Mouse (Mus musculus) lung, embryonic 16.5 days (tissue): ENCODE data around the gene Ppm1e. TPM values are rescaled to one million over a fixed set of nuclear protein-coding genes. Genes with fewer than 3 reads are reported as not detected.

ENCODE experiments used
- ATAC-seq: fragments of 200-750 bp; cut with Nextera tagmentation; 2 replicates; pipeline ENCODE4 v1.8.0; 2017; ENCODE audit warnings: low read depth, mild to moderate bottlenecking, moderate library complexity
- H3K27ac ChIP-seq: fragments of 300-500 bp; sonication (generic); 2 replicates; pipeline ENCODE4 v1.5.1; 2014; ENCODE audit warnings: mild to moderate bottlenecking, control low read depth, low read length
- H3K27me3 ChIP-seq: fragments of 300-500 bp; sonication (generic); 2 replicates; pipeline ENCODE4 v1.6.1; 2014; ENCODE audit warnings: low read depth, low read length, mixed read lengths; ENCODE audit not compliant: control insufficient read depth, insufficient read depth
- H3K36me3 ChIP-seq: fragments of 300-500 bp; sonication (generic); 2 replicates; pipeline ENCODE4 v1.6.1; 2014; ENCODE audit warnings: low read length; ENCODE audit not compliant: control insufficient read depth, insufficient read depth
- H3K4me1 ChIP-seq: fragments of 300-500 bp; sonication (generic); replicated peaks from 2 replicates; pipeline ENCODE4 v1.6.1; 2014; ENCODE audit warnings: low read length, mixed read lengths; ENCODE audit not compliant: control insufficient read depth, insufficient read depth
- H3K4me2 ChIP-seq: fragments of 300-500 bp; sonication (generic); 2 replicates; pipeline ENCODE4 v1.6.1; 2014; ENCODE audit warnings: low read depth, low read length, control low read depth
- H3K4me3 ChIP-seq: fragments of 300-500 bp; sonication (generic); 2 replicates; pipeline ENCODE4 v1.5.1; 2014; ENCODE audit warnings: mild to moderate bottlenecking, low read length, control low read depth
- H3K9ac ChIP-seq: fragments of 300-500 bp; sonication (generic); 2 replicates; pipeline ENCODE4 v1.6.1; 2014; ENCODE audit warnings: low read length, control low read depth
- H3K9me3 ChIP-seq: fragments of 300-500 bp; sonication (generic); 2 replicates; pipeline ENCODE4 v1.6.1; 2016; ENCODE audit warnings: low read length; ENCODE audit not compliant: control insufficient read depth
- WGBS: fragments of 180-500 bp; shearing (Covaris S2); extraction: QIAGEN DNeasy Blood & Tissue Kit; methylation state at CpG from one replicate; pipeline ENCODE4 v1.1.7; 2014; 5-methylcytosine and 5-hydroxymethylcytosine counted together
- polyA plus RNA-seq: library from polyadenylated mRNA; unstranded; fragments of >200 nt; fragmentation: Nextera tagmentation; extraction: Ambion mirVana; gene quantifications from 2 replicates; pipeline ENCODE4 v1.2.1, GENCODE M21; 2015

Gene Ppm1e
- polyA plus RNA-seq, 1 experiment from 2014 or later: 2.0 TPM

DNA sequence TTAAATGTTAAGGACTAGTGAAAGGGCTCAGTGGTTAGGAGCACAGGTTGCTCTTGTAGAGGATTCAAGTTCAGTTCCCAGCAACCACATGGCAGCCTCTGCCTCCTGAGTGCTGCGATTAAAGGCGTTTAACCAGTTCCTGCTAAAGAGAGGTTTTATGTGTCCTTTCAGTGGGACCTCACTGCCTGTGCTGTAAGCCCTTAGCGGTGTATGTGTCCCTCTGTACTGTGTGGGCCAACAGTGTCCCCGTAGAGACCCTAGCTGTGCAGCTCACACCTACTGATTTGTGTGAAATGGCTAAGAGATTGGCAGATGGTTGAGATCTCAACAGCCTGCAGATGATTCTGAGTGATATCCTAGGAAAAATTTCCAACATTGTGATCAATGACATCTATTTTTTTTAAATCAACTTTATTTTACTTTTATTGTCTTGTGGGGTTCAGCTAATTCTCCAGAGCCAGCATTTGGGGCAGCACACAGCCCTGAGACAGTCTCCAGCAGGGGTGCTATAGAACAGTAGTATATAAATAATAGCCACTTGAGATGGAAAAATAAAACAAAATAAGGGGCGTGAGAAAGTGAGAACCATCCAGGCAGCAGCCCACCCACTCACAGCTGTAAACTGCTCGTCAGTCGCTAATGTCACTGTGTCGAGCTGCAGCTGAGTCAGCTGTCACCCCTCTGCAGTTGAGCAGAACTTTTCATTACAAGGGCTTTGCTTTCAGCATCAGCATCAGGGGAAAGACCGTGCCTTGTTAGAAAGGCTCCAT lies 111.9 kb downstream of the Ppm1e start:
- Histone ChIP-seq H3K9me3 (no peaks in the 10 kb centered on the region), H3K4me3 (no peak overlapping the region), H3K36me3 (no peaks in the 10 kb centered on the region), H3K27me3 (no peaks in the 10 kb centered on the region), H3K27ac (no peak overlapping the region), H3K9ac (no peak overlapping the region), H3K4me2 (no peak overlapping the region), H3K4me1 (peaks cover 3% of the 10 kb centered on the region; the same call in 1 of the 2 replicates)
- WGBS: 47% methylated on average over 9 of the region's 9 CpGs
- peak; percentile 43; the same call in 1 of the 2 replicates for ATAC-seq

DNA sequence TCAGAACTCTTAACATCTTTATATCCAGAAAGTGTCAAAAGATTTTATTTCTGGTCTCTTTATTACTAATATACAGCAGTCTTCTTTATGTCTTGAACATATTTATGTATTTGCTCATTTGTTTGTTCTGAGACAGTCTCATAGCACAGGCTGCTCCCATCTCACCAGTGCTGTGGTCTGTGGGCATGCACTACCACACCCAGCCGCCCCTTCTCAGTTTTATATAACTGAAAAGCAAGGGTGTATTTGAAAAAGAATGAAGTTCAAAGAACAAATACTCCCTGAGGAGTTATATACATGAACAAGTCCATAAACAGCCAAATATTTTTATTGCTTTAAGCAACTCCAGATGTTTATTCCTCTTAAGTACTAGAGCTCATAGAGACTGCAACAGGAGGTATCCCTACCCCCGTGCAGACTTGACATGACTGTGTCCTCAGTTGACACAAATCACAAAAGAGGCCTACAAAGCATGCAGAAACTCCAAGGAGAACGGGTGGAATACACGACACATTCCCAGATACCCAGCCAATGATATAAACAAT lies 112.6 kb downstream of the Ppm1e start:
- Histone ChIP-seq H3K4me1 (peaks cover 3% of the 10 kb centered on the region; the same call in 1 of the 2 replicates), H3K27ac (no peak overlapping the region), H3K9ac (no peak overlapping the region), H3K4me2 (no peak overlapping the region), H3K9me3 (no peaks in the 10 kb centered on the region), H3K4me3 (no peak overlapping the region), H3K27me3 (no peaks in the 10 kb centered on the region), H3K36me3 (no peaks in the 10 kb centered on the region)
- ATAC-seq: no peak
- 52% methylated on average over 4 of the region's 4 CpGs for WGBS

DNA sequence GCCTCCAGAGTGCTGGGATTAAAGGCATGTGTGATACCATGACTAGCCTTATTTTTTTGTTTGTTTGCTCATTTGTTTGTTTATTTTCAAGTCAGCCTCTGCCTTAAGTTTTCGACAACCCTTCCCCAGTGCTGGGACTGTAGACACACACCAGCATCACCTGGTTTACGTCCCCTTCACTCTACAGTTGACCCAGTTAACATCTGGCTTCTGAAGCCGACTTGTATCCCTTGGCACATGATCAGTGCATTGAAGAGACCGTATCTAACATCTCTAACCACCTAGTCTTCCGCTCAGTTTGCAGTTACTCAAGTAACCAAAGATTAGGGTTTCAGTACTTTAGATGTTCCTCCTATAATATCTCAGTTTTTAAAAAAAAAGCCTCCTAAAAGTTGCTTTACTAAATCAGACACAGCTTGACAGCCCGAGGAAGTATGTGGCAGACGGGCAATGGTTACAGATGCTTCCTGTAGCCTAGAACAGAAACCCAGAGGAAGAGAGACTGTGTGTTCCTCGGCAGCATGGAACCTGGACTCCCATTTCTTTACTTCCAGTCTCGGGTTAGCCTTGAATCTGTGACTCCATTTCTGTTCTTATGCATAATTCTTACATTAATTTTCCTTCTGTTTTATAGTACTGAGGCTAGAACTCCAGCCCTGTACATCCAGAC lies 113.5 kb downstream of the Ppm1e start:
- 68% methylated on average over 9 of the region's 9 CpGs for WGBS
- H3K4me1 ChIP-seq: peaks cover 3% of the 10 kb centered on the region; the same call in 1 of the 2 replicates
- no peaks in the 10 kb centered on the region for H3K27me3 ChIP-seq
- H3K4me3 ChIP-seq: no peak overlapping the region
- H3K9ac ChIP-seq: no peak overlapping the region
- no peaks in the 10 kb centered on the region for H3K9me3 ChIP-seq
- ATAC-seq: no peak
- no peak overlapping the region for H3K4me2 ChIP-seq
- no peak overlapping the region for H3K27ac ChIP-seq
- no peaks in the 10 kb centered on the region for H3K36me3 ChIP-seq

DNA sequence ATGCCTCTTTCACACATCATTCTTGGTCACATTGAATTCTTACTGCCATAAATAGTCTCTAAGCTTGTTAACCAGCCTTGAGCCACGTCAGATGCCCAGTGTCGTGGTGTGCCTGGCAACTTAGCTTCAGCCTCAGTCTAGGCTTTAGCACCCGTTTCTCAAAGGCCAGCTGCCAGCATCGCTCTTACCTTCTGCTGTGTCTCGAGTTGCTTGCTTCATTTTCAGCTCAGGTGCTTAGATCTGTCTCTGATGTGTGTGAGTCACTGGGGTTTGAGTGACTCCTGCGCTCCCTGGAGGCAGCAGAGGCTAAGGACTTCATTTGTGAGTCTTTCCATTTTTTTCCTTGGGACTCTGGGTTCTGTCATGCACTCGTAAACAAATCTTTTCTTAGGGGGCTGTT lies 117.6 kb downstream of the Ppm1e start:
- no peak overlapping the region for H3K4me3 ChIP-seq
- H3K9me3 ChIP-seq: no peaks in the 10 kb centered on the region
- H3K9ac ChIP-seq: no peak overlapping the region
- H3K36me3 ChIP-seq: no peaks in the 10 kb centered on the region
- ATAC-seq: no peak
- H3K4me1 ChIP-seq: no peaks in the 10 kb centered on the region
- 75% methylated on average over 7 of the region's 7 CpGs for WGBS
- H3K27ac ChIP-seq: no peak overlapping the region
- no peaks in the 10 kb centered on the region for H3K27me3 ChIP-seq
- no peak overlapping the region for H3K4me2 ChIP-seq

DNA sequence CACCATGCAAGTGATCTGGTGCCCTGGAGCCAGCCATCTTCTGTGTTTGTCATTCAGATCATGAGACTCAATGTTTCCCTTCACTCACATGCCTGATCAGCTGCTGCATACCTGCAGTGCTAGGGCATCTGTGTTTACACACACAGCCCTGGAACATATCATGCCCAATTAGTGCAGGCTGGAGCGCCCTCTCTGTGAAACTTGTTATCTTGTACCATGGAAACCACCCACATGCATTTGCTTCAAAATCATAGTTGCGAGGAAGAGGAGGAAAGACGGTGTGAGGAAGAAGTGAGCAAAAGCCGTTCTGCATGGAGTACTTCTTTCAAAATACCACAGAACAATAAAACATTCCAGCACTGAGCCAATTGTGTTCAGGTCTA lies 118.0 kb downstream of the Ppm1e start:
- H3K9me3 ChIP-seq: no peaks in the 10 kb centered on the region
- H3K36me3 ChIP-seq: no peaks in the 10 kb centered on the region
- H3K4me2 ChIP-seq: no peak overlapping the region
- H3K27me3 ChIP-seq: no peaks in the 10 kb centered on the region
- no peak for ATAC-seq
- H3K4me3 ChIP-seq: no peak overlapping the region
- H3K9ac ChIP-seq: no peak overlapping the region
- WGBS: 88% methylated on average over 4 of the region's 4 CpGs
- H3K4me1 ChIP-seq: no peaks in the 10 kb centered on the region
- no peak overlapping the region for H3K27ac ChIP-seq

DNA sequence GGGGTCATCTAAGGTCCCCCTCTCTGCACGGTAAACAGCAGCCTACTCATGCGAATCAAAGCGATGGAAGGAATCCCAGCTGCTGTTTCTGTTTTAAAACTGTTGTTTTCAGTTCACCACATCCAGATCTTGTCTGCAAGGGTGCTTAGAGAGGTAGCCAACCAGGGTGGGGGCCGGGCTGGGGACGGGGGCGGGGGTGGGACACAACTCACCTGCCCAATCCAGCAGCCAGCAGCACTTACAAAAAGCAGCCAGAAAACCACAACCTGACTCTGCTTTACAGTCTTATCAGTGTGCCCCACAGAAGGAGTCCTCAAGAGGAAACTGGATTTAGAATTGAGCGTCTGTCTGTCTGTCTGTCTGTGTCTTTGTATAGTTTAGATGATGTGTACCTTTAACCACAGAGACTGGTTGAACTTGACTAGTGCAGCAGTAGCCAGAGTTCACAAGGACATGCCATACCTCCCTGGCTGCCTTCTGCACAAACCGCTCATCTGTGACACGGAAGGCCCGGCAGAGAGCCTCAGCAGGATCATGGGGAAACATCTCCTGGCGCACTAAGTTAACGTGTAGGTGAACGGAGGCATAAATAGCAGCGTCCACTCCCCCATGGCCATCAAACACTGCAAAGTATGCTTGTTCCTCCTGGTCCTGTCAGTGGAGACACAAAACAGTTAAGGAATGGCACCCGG lies 118.5 kb downstream of the Ppm1e start:
- H3K9me3 ChIP-seq: no peaks in the 10 kb centered on the region
- H3K4me1 ChIP-seq: no peaks in the 10 kb centered on the region
- H3K27me3 ChIP-seq: no peaks in the 10 kb centered on the region
- H3K36me3 ChIP-seq: no peaks in the 10 kb centered on the region
- H3K4me2 ChIP-seq: no peak overlapping the region
- ATAC-seq: no peak
- WGBS: 88% methylated on average over 15 of the region's 15 CpGs
- no peak overlapping the region for H3K9ac ChIP-seq
- no peak overlapping the region for H3K27ac ChIP-seq
- no peak overlapping the region for H3K4me3 ChIP-seq

DNA sequence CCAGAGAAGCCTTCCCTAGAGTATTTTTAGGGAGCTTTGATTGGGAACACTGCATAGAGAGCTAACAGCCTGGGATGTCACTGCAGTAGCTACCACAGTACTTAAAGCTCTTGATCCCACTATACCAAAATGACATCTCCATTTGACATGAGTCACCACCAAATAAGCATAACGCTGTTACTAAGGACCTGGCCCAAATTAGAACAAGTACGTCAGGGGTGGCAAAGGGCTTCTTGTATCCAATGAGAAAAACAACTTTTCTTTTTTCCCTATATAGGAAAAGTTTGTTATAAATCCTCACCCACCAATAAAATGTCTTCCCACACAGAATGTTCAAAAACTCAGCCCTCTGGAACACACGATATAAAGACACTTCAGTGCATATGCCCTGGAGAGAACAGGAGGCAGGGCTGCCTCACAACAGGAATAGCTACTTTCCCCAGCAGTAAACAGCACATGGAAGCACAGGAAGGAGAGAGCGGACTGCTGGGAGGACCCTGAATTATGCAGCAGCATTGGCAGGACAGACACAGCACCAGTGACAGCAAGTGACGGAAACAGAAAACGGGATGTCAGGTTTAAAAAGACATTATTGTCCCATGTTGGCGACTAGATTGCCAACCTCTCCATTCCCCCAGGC lies 119.8 kb downstream of the Ppm1e start:
- H3K9ac ChIP-seq: no peak overlapping the region
- no peak overlapping the region for H3K27ac ChIP-seq
- no peak overlapping the region for H3K4me3 ChIP-seq
- no peaks in the 10 kb centered on the region for H3K9me3 ChIP-seq
- no peaks in the 10 kb centered on the region for H3K4me1 ChIP-seq
- H3K36me3 ChIP-seq: no peaks in the 10 kb centered on the region
- 84% methylated on average over 7 of the region's 7 CpGs for WGBS
- no peaks in the 10 kb centered on the region for H3K27me3 ChIP-seq
- no peak overlapping the region for H3K4me2 ChIP-seq
- ATAC-seq: no peak

DNA sequence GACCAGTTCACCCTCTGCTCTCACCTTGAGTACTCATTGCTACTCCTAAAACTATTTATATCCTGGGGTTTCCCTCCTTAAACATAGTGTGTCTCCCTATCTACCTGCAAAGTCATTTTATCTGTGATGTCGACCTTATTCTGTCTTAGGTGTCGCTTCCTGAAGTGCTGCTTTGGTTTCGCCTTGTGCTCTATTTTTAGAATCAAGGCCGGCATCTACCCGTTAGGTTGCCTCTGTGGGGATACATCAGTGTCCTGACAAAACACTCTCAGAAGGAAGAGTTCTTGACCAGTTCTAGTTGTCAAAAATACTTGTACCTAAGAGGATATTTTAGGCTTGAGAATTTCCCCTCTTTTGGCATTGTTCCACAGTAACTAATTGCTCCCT lies 123.3 kb downstream of the Ppm1e start:
- H3K36me3 ChIP-seq: no peaks in the 10 kb centered on the region
- H3K9me3 ChIP-seq: no peaks in the 10 kb centered on the region
- ATAC-seq: no peak
- no peak overlapping the region for H3K4me2 ChIP-seq
- 57% methylated on average over 5 of the region's 5 CpGs for WGBS
- H3K4me1 ChIP-seq: no peaks in the 10 kb centered on the region
- H3K4me3 ChIP-seq: no peak overlapping the region
- no peak overlapping the region for H3K27ac ChIP-seq
- no peak overlapping the region for H3K9ac ChIP-seq
- no peaks in the 10 kb centered on the region for H3K27me3 ChIP-seq
